Mouse (Mus musculus): ENCODE measurements around the gene 1700012B09Rik. TPM values are rescaled to one million over a fixed set of nuclear protein-coding genes. Genes with fewer than 3 reads are reported as not detected.

1700012B09Rik gene
- not detected for polyA plus RNA-seq (2017; shearing (Covaris generic))

DNA sequence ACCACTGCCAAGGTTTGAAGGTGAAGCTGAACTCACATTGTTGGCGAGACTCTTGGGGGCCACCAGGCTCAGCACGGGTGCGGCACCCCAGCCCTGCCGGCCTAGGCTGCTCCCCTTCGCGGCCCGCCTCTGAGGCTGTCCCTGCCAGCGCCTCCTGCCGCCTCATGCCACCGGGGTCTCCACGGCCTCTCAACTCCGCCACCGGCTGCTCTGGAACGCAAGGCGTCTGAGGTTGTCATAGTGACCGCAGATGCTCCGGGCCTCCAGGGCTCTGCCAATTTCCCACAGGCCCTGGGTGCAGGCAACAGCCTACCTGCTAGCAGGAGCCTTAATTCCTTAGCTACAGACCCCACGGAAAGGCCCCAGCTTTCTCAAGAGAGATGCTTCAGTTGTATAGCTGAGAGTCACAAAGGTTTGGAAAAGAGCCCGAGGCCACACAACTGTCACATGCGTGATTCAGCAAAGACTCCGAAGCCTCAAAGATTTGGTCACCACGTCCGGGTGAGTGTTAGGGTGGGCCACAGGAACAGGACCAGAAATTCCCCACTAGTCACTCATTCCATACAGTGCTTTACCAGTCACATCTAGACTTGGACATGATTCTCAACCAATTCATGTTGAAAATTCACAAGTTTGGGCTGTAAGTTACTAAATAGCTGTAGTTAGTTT is at the start of gene 1700012B09Rik:
1700012B09Rik (minus strand) TSS at position 228 of the 669 bp plus-strand sequence.
- no peak for ATAC-seq

DNA sequence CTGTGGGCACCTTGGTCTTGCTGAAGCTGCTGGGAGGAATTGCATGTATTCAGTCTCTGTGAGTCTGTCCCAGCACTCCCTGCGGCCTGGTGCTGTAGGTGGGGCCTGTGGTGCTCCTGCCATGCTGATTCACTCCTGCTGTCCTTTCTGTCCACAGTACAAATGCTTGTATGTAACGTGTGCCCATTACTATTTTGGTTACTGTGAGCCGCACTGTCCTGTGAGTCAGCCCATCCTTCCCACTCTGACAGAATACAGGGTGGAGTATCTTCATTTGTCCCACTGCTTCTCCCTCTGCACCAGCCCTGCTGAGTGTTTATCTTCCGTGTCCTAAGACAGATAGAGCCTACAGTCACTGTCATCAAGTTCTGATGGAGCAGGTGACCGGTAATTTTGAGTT is 39.3 kb upstream of the 1700012B09Rik start:
- ATAC-seq = no peak

DNA sequence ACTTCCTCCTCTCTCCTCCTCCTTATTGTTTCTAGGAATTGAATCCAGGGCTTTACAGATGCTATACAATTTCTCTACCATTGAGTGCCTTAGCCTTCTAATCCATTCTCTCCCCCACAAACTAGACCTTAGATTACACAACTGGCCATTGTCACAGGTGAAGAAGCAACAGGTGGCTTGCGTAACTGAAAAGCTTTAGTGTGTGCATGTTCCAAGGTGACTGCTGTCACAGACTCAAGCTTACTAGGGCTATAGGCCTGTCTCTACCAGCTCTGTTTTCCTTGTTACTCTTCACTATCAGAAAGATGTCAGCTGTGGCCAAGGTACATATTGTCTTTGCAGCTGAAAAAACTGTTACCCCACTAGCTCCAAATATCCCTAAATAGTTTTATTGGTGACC is 36.0 kb upstream of the 1700012B09Rik start:
- ATAC-seq = no peak

DNA sequence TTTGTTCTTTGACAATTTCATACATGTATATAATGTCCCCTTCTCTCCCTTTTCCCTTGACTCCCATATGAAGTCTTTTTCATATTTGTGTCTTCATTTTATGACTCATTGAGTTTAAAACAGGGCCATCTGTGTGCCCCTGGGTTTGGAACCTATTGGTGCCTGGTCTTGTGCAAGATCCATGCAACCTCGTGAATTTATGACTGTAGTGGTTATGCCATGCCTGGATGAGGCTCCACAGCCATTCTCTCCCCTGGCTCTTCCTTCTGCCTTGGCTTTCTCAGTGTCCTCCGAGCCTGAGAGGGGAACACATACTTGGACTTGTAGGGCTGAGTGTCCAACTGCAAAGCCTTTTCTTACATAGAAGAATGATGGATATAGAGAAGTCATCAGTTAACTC is 34.9 kb upstream of the 1700012B09Rik start:
- no peak for ATAC-seq

DNA sequence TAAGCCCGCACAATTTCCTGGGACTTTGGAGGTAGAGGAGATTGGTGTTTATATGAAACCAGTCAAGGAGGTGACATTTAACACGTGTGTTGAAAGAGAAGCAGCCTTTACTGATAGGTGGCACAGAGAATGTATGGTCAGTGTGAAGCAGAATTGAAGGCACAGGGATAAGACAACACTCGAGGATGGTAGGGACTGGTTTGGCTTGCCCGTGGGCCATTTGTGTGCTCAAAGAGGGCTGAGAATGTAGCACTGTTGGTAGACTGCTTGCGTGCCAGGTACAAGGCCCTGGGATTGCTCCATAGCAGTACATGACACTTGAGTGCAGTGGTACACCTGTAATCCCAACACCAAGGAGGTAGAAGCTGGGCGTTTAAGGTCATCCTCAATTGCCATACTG is 16.5 kb upstream of the 1700012B09Rik start:
- no peak for ATAC-seq

DNA sequence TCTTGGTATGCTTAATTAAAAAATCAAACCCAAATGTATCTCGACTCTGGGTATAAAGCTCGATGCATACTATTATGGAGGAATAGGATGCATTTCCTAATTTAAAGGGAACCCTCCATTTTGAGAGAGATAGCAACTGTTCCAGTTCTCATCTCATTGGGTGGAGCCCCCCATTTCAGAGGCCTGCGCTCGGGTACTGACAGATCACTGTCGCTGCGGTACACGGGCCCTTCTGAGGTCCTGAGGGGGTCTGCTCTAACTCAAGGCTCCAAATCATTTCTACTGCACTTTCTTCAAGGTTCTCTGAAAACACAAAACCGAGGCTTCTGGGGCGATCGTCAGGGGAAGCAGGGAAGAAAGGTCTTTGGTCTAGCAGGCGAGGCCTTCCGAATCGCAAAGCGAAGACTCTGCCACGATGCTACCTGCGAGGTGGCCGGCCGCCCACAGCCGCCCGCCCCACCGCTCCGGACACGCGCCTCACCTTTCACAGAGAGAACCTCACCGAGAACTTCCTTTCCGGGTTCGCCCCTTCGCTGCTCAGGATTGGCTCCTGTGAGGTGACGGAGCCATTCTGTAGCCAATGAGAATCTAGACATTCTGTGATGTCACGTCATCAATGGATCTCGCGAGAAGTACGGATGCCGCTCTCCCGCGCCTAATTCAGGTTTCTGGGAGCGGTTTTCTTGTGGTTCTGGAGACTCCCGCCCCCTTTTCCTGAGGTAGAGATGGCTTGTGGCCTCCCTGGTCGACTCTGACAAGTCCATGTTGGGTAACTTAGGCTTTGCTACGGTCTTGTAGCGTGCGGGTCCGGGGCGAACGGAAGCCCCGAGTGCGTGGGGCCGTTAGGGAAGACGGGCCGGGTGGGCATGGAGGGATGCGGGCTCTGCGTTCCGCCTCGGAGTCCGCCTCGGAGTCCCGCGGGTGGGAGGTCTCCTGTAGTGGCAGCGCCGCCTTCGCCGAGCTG is 13.5 kb upstream of the 1700012B09Rik start, which contains the start of the genes Mre11a and Ankrd49:
Mre11a (plus strand) TSS at position 616 of the 964 bp plus-strand sequence.
Ankrd49 (minus strand) TSS at position 818 of the 964 bp plus-strand sequence.
- ATAC-seq = peak; percentile 99

DNA sequence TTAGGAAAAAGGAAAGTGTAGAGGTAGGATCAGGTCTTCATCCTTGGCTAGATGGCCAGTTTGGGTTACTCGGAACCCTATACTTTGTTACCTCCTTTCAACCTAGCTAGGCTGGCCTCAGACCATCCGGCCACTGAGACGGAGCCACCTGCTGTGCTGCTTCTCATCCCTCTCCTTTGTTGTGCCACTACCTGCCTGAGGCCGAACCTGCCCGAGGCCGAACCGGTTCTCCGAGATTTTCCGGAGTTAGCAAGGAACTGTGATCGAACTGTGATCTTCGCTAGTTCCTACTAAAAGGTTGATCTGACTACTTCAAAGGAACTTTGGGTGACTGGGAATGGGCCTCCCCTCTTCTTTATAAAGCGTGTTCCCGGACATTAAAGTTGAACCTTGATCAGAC is 7.5 kb upstream of the 1700012B09Rik start:
- no peak for ATAC-seq

DNA sequence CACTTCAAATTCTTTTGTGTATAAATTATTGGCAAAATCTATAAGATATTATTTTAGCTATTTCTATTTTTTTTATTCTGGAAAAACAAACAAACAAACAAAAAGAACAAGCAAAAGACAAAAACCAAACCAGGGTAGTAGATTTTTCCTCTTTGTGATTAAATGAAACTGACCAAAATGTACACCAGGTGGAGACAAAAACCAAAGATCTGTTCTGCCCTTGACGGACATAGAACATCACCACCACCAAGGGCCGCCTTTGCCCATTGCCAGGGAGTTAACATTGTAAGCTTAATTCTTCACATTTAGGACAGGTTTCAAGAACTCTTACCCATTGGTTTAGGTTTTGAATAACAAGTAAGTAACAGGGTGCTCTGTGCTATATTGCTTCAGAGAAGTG is 3.0 kb upstream of the 1700012B09Rik start:
- peak; percentile 67 for ATAC-seq

DNA sequence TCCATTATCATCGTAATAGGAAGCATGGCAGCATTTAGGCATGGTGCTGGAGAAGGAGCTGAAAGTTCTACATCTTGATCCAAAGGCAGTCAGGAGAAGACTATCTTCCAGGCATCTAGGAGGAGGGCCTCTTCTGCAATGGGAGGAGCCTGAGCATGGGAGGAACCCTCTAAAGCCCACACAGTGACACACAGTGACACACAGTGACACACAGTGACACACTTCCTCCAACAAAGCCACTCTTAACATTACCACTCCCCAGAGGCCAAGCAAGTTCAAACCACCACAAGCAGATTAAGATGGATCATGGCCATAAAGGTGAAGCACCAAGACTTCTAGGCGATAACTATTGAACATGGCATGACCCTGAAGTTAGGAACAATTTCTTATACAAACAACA is 1.2 kb upstream of the 1700012B09Rik start:
- ATAC-seq = no peak

DNA sequence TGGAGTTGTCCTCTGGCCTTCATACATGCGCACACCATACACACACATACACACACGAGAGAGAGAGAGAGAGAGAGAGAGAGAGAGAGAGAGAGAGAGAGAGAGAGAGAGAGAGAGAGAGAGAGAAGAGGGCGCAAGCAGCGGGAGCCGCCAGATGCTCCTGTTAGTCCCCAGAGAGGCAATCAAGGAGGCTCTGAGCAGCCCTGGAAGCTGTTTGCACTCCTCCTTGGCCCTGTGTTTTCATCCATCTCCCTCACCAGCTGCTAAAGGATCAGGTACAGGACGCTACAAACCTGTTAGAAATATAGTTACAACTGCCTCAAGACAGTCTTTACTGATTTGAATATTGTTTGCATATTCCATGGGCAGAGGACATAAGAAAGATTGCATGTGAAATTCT is 1.0 kb downstream of the 1700012B09Rik start:
- no peak for ATAC-seq

DNA sequence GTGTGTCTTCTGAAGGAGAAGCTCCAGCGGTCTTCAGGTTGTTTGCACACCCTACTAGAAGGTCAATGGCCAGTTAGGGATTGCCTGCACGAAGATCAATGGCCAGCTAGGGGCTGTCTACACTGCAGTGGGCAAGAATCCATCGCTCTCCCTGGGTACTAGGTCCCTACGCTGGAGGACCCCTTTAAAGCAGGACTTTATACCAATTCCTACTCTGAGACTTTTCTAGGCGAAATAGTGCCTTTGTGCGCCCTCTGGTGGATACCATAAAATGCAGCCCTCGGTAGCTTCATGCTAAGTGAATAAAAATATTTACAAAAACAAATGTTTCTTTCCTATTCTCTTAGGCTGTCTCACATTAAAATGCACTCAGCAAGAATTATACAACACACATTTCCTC is 6.1 kb downstream of the 1700012B09Rik start:
- ATAC-seq = no peak

DNA sequence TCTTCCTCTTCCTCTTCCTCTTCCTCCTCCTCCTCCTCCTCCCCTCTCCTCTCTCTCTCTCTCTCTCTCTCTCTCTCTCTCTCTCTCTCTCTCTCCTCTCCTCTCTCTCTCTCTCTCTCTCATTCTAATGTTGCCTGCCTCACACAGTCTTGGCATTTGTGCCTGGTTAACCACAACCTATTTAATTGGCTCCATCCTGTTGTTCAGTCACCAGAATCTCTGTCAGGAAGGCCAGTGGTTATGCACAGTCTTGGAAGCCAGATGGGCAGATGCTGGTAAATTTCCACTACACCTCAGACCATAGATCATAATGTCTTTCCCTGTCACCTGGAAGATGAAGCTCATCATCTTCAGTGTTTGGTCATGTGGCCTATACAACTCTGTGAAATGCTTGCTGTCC is 11.6 kb downstream of the 1700012B09Rik start:
- ATAC-seq = no peak

DNA sequence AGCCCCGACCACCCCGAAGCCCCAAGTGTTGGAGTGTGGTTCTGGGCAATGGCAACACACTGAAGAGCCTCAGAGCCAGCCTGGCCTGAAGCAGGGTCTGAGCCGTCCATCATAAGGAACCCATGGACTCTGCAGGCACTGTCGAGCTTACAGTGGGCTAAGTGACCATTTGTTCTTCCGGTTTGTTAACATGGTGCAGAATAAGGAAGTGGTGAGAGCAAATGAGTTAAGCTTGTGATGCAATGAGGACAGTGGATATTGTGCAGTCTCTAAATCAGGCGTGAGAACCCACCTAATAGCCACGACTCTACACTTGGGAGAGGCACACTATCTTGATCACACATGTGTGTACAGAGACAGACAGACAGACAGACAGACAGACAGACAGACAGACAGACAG is 12.2 kb downstream of the 1700012B09Rik start:
- no peak for ATAC-seq

DNA sequence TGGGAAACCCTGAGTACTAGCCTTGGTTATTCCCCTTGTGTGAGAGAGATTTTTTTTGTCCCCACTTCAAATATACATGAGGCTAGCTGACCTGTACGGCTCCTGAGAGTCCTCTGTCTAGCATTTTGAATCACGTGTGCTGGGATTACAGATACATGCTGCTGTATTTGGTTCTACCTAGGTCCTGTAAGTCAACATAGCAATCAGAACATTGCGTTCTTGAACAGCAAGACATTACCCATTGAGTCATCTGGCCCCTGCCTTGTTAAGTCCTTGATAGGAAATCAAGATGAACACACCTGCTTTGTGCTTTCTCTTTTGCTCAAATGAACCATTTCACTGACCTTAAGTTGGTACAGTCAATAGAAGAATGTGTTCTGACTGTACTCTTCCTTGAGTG is 16.4 kb downstream of the 1700012B09Rik start:
- no peak for ATAC-seq

DNA sequence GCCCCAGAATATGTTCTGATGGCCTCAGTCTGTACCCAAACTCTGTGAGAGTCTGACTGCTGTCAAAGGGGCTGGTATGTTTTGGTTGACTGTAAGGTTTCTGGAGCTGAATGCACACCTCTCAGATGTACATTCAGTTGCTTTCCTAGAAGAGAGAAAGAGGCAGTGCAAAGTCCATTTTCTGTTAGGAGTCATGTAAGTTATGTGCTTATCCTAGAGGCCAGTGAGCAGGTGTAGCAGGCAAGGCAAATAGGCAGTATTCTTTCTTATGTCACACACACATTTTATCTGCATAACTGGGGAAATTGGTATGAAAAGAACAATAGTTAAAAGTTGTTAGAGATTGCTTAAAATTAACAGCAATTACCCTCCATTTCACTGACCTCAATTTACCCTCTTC is 16.9 kb downstream of the 1700012B09Rik start:
- no peak for ATAC-seq

DNA sequence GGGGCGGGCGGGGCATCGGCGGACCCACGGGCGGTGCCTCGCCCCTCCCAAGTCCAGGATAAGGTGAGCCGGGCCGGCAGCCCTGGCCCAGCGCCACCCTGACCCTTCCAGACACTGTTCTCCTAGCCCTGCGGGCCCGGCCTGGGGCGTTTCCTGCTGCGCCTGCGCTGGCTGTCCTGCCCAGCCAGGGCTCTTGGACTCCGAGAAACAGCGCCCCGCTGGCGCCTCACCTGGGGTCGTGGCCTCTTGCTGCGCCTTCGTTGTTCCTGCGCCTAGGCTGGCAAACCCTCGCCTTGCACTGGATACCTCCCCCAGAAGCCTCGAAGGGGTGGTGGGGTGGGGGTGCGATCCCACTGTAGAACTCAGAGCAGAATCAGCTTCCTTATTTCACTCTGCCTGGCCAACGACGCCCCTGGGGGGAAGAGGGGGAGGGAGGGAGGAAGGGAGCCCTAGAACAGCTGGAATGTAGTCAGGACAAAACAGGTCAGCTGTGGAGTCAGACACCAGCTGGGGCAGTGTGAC is 18.8 kb downstream of the 1700012B09Rik start, which contains the start of gene Fut4:
Fut4 (minus strand) TSS at position 393 of the 522 bp plus-strand sequence.
- no peak for ATAC-seq

DNA sequence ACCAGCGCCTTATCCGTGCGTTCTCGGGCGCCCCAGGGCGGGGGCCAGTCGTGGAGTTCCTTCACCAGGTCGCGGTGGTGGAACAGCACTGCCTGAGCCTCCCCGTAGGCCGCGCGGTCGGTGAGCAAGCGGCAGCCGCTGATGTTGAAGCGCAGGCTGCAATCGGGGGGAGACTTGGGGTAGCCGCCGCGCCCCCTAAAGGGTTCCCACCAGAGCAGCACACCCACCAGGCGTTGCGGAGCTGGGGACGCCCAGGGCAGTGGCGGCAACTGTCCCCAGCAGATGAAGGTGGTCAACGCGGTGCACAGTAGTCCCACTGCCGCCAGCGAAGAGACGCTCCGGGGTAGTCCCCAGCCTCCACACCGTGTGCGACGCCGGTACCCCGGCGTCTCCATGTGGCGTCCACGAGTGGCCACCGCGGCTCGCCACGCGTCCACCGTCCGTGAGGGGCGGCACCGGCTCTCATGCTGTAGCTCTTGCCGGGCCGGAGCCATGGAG is 19.3 kb downstream of the 1700012B09Rik start:
- ATAC-seq = no peak

DNA sequence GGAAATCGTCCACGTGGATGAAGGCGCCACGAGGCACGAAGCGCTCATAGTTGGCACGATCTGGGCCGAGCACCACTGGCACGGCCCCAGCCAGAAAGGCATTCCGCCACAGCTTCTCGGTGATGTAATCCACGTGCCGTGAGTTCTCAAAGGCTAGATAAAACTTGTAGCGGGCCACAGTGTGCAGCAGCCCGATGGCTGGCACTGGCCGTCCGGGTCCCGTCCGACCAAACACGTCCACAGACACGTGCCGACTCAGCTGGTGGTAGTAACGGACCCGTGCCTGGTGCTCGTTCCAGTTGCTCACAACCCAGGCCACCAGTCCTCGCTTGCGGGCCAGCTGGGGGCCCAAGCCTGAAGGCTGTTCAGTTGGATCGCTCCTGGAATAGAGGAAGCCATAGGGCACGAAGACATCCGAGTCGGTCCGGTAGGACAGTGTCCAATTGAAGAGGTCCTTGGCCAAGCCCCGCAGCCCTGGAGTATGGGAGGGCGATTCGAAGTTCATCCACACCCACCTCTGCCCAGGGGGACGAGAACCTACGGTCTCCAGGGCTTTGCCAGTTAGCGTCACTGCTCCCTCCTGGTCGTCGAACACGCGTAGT is 19.8 kb downstream of the 1700012B09Rik start:
- ATAC-seq = no peak

DNA sequence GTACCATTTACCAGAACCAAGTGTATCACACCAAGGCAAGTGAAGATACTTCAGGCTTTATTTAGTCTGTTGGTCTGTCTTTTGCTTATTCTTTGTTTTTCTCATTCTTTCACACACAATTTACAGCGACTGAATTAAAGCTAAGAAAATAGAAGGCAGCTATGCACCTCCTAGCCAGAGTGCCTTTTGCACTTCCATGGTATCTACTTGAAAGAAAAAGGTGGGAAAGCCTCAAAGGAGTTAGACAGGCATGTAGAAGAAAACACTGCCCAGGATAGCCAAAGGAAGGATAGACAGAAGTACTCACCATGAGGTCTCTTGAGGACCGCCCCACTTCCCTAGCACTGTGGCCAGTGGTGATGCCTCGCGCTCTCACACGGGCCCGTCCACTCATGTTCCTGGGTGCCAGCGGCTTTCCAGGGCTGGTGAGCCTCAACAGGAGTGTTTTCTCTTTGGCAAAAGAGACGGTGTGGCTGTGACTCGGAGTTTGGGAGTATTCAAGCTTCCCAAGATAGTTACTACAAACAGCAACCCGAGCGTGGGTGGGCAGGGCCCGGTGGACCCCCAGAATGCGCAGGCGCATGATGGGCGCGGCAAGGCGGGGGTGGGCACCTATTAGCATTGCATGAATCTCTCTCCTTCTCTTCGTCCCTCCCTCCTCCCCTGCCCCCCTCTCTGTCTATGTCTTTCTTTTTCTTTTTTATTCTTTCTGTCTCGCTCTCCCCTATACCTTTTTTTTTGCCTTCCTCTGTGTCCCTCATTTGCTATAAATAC is 30.5 kb downstream of the 1700012B09Rik start, which contains the start of gene Piwil4:
Piwil4 (minus strand) TSS at position 583 of the 774 bp plus-strand sequence.
- ATAC-seq = no peak

DNA sequence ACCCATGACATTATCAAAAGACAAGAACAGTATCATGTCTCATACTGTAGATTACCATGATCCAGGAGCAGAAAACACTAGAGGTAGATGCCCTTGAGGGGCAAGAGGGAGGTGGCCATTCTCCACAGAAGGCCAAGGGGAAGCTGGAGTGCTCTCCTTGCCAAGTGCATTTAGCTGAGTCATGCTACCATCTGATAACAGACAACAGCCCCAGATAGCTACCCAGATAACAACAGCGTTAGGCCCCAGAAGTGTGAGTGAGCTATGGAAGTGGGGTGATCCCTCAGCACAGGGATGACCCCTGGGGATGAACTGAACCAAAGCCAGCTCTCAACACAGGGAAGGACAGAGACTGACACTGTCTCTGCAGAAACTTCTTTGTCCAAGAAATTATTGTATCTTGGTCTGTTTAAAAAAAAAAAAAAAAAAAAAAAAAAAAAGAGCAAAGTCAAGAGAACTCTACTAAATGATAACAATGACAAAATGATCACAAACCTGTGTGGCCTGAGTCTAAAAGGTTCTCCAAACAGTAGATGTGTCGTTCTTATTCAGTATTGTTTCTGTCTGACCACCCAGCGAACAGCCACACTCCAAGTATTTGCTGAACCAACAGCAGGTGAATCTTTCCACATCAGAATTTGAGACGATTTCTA is 31.2 kb downstream of the 1700012B09Rik start:
- ATAC-seq = no peak

DNA sequence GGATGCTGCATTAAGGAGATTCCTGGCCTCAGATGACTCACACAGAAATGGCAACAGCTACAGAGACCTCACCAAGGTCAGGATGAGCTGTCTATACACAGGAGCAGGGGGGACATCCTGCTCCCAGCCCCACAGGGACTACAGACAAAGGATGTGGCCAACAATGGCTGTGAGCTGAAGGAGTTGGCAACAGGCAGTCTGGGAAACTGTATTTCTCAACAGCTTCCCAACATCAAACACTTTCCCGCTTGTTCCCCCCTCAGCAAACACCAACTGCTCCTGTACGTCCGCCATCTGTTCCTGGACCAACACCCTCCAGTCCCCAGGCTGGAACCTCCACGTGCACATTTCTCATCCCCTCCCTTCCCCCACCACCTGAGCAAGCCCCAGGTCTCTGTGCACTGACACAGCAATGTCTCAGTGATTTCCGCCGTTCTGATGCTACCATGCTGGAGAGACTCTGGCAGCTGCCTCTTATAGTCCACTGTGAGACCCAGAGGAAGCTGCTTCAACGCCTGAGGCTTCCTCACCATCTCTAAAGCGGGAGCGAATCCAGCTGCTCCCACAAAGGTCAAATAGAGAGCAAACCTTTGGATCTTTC is 39.8 kb downstream of the 1700012B09Rik start:
- ATAC-seq = no peak

Data from CD4-positive, CD25-positive, alpha-beta regulatory T cell, adult 4 months (primary cell).